Mouse (Mus musculus): ENCODE measurements around the gene Fam160b1. TPM values are rescaled to one million over a fixed set of nuclear protein-coding genes. Genes with fewer than 3 reads are reported as not detected.

The Fam160b1 gene
- total and polyA plus RNA-seq, 2 experiments from 2014 or later: 7.8 to 16.3 TPM

GRCm38 (mm10) chr19:57325748-57326300 lies 34.7 kb upstream of the Fam160b1 start:
- H3K4me1 ChIP-seq (ENCODE audit: control insufficient read depth, insufficient read depth): no peaks in the 10 kb centered on the region
- no peak overlapping the region for H3K27ac ChIP-seq (ENCODE audit: low read depth)
- H3K27me3 ChIP-seq (ENCODE audit: control insufficient read depth, insufficient read depth, low read length): no peaks in the 10 kb centered on the region
- TF ChIP-seq EP300 (IDR thresholded peaks at IDR 0.05; ENCODE audit: low read depth) (no peak), CTCF (IDR thresholded peaks at IDR 0.05; ENCODE audit: low read depth) (peak; percentile 81)
- DNase-seq (ENCODE audit: low spot score): peak; percentile 70
- ATAC-seq (ENCODE audit: insufficient read depth, low read depth): no peak
- H3K9ac ChIP-seq (replicated peaks; ENCODE audit: low read depth, low read length): no peak overlapping the region
- H3K4me3 ChIP-seq (ENCODE audit: low read depth, low read length): no peak overlapping the region
- H3K9me3 ChIP-seq (replicated peaks; ENCODE audit: control insufficient read depth, low read length): no peaks in the 10 kb centered on the region
- no peak overlapping the region for H3K4me2 ChIP-seq (ENCODE audit: low read depth, low read length)
- H3K36me3 ChIP-seq (replicated peaks; ENCODE audit: control insufficient read depth, insufficient read depth, low read length): no peaks in the 10 kb centered on the region
- WGBS: 23% methylated on average over 7 of the region's 7 CpGs

GRCm38 (mm10) chr19:57327679-57328078 lies 32.8 kb upstream of the Fam160b1 start:
- Histone ChIP-seq H3K9me3 (replicated peaks; ENCODE audit: control insufficient read depth, low read length) (no peaks in the 10 kb centered on the region), H3K4me2 (ENCODE audit: low read depth, low read length) (no peak overlapping the region), H3K4me1 (ENCODE audit: control insufficient read depth, insufficient read depth) (no peaks in the 10 kb centered on the region), H3K27ac (ENCODE audit: low read depth) (no peak overlapping the region), H3K27me3 (ENCODE audit: control insufficient read depth, insufficient read depth, low read length) (no peaks in the 10 kb centered on the region), H3K9ac (replicated peaks; ENCODE audit: low read depth, low read length) (no peak overlapping the region), H3K4me3 (ENCODE audit: low read depth, low read length) (no peak overlapping the region), H3K36me3 (replicated peaks; ENCODE audit: control insufficient read depth, insufficient read depth, low read length) (no peaks in the 10 kb centered on the region)
- no peak for ATAC-seq (ENCODE audit: insufficient read depth, low read depth)
- no peak for DNase-seq (ENCODE audit: low spot score)
- TF ChIP-seq CTCF (IDR thresholded peaks at IDR 0.05; ENCODE audit: low read depth) (no peak), EP300 (IDR thresholded peaks at IDR 0.05; ENCODE audit: low read depth) (no peak)

GRCm38 (mm10) chr19:57328269-57328668 lies 32.2 kb upstream of the Fam160b1 start:
- Histone ChIP-seq H3K27me3 (ENCODE audit: control insufficient read depth, insufficient read depth, low read length) (no peaks in the 10 kb centered on the region), H3K4me2 (ENCODE audit: low read depth, low read length) (no peak overlapping the region), H3K9me3 (replicated peaks; ENCODE audit: control insufficient read depth, low read length) (no peaks in the 10 kb centered on the region), H3K36me3 (replicated peaks; ENCODE audit: control insufficient read depth, insufficient read depth, low read length) (no peaks in the 10 kb centered on the region), H3K4me1 (ENCODE audit: control insufficient read depth, insufficient read depth) (no peaks in the 10 kb centered on the region), H3K9ac (replicated peaks; ENCODE audit: low read depth, low read length) (no peak overlapping the region), H3K4me3 (ENCODE audit: low read depth, low read length) (no peak overlapping the region), H3K27ac (ENCODE audit: low read depth) (no peak overlapping the region)
- TF ChIP-seq CTCF (IDR thresholded peaks at IDR 0.05; ENCODE audit: low read depth) (no peak), EP300 (IDR thresholded peaks at IDR 0.05; ENCODE audit: low read depth) (no peak)
- no peak for DNase-seq (ENCODE audit: low spot score)
- ATAC-seq (ENCODE audit: insufficient read depth, low read depth): no peak
- 96% methylated on average over 7 of the region's 7 CpGs for WGBS

GRCm38 (mm10) chr19:57328792-57329191 lies 31.7 kb upstream of the Fam160b1 start:
- Histone ChIP-seq H3K9me3 (replicated peaks; ENCODE audit: control insufficient read depth, low read length) (no peaks in the 10 kb centered on the region), H3K9ac (replicated peaks; ENCODE audit: low read depth, low read length) (no peak overlapping the region), H3K36me3 (replicated peaks; ENCODE audit: control insufficient read depth, insufficient read depth, low read length) (no peaks in the 10 kb centered on the region), H3K4me1 (ENCODE audit: control insufficient read depth, insufficient read depth) (no peaks in the 10 kb centered on the region), H3K27me3 (ENCODE audit: control insufficient read depth, insufficient read depth, low read length) (no peaks in the 10 kb centered on the region), H3K4me3 (ENCODE audit: low read depth, low read length) (peak overlapping the region; percentile 6; the same call in 1 of the 2 replicates), H3K27ac (ENCODE audit: low read depth) (no peak overlapping the region), H3K4me2 (ENCODE audit: low read depth, low read length) (peak overlapping the region; percentile 19)
- ATAC-seq (ENCODE audit: insufficient read depth, low read depth) (no peak), DNase-seq (ENCODE audit: low spot score) (peak; percentile 67)
- 40% methylated on average over 12 of the region's 12 CpGs for WGBS
- no peak for TF ChIP-seq EP300 (IDR thresholded peaks at IDR 0.05; ENCODE audit: low read depth)
- TF ChIP-seq CTCF (IDR thresholded peaks at IDR 0.05; ENCODE audit: low read depth): peak; percentile 79

GRCm38 (mm10) chr19:57330309-57330708 lies 30.2 kb upstream of the Fam160b1 start:
- ATAC-seq (ENCODE audit: insufficient read depth, low read depth) (no peak), DNase-seq (ENCODE audit: low spot score) (no peak)
- TF ChIP-seq EP300 (IDR thresholded peaks at IDR 0.05; ENCODE audit: low read depth) (no peak), CTCF (IDR thresholded peaks at IDR 0.05; ENCODE audit: low read depth) (peak; percentile 25)
- no peak overlapping the region for H3K4me2 ChIP-seq (ENCODE audit: low read depth, low read length)
- no peaks in the 10 kb centered on the region for H3K36me3 ChIP-seq (replicated peaks; ENCODE audit: control insufficient read depth, insufficient read depth, low read length)
- H3K9ac ChIP-seq (replicated peaks; ENCODE audit: low read depth, low read length): no peak overlapping the region
- no peak overlapping the region for H3K4me3 ChIP-seq (ENCODE audit: low read depth, low read length)
- no peaks in the 10 kb centered on the region for H3K27me3 ChIP-seq (ENCODE audit: control insufficient read depth, insufficient read depth, low read length)
- H3K9me3 ChIP-seq (replicated peaks; ENCODE audit: control insufficient read depth, low read length): no peaks in the 10 kb centered on the region
- 70% methylated on average over 11 of the region's 11 CpGs for WGBS
- H3K4me1 ChIP-seq (ENCODE audit: control insufficient read depth, insufficient read depth): no peaks in the 10 kb centered on the region
- no peak overlapping the region for H3K27ac ChIP-seq (ENCODE audit: low read depth)

GRCm38 (mm10) chr19:57331237-57331636 lies 29.2 kb upstream of the Fam160b1 start:
- no peaks in the 10 kb centered on the region for H3K4me1 ChIP-seq (ENCODE audit: control insufficient read depth, insufficient read depth)
- 74% methylated on average over 6 of the region's 6 CpGs for WGBS
- no peak overlapping the region for H3K4me2 ChIP-seq (ENCODE audit: low read depth, low read length)
- H3K9me3 ChIP-seq (replicated peaks; ENCODE audit: control insufficient read depth, low read length): no peaks in the 10 kb centered on the region
- no peaks in the 10 kb centered on the region for H3K36me3 ChIP-seq (replicated peaks; ENCODE audit: control insufficient read depth, insufficient read depth, low read length)
- H3K4me3 ChIP-seq (ENCODE audit: low read depth, low read length): no peak overlapping the region
- H3K9ac ChIP-seq (replicated peaks; ENCODE audit: low read depth, low read length): no peak overlapping the region
- no peak for ATAC-seq (ENCODE audit: insufficient read depth, low read depth)
- DNase-seq (ENCODE audit: low spot score): no peak
- TF ChIP-seq EP300 (IDR thresholded peaks at IDR 0.05; ENCODE audit: low read depth): no peak
- no peak for TF ChIP-seq CTCF (IDR thresholded peaks at IDR 0.05; ENCODE audit: low read depth)
- H3K27me3 ChIP-seq (ENCODE audit: control insufficient read depth, insufficient read depth, low read length): no peaks in the 10 kb centered on the region
- no peak overlapping the region for H3K27ac ChIP-seq (ENCODE audit: low read depth)
